Mouse (Mus musculus) neutrophil, adult 65 days (primary cell): ENCODE results near the gene Gm2244. TPM values are rescaled to one million over a fixed set of nuclear protein-coding genes. Genes with fewer than 3 reads are reported as not detected.

Experiments
- total RNA-seq: library from RNA; stranded (reverse); gene quantifications from 2 replicates; pipeline ENCODE4 v1.2.4, GENCODE M21; 2023

Gene Gm2244
- total RNA-seq = not detected in 2 replicates

GRCm38 (mm10) chr14:19549863-19550262, at the start of gene Gm2244:
Gene Gm2244 (minus strand): TSS chr14:19549963.

GRCm38 (mm10) chr14:19584804-19585667, 35.3 kb upstream of the Gm2244 start, which contains the start of gene Gm2237:
Gene Gm2237 (minus strand): TSS chr14:19585135.

Other genes starting within 250 kb of the Gm2244 start
- gene Gm21738, start 131.0 kb downstream of the Gm2244 start, total RNA-seq = 0.86 and 2.1 TPM in 2 replicates
- not detected in 2 replicates for gene Gm2237, start 35.2 kb upstream of the Gm2244 start, total RNA-seq
- not detected in 2 replicates for gene Gm5458, start 52.6 kb upstream of the Gm2244 start, total RNA-seq
- gene Nid2, start 201.3 kb upstream of the Gm2244 start, total RNA-seq = 0.09 and 0.22 TPM in 2 replicates